Mouse (Mus musculus): ENCODE data around the gene St6gal1.

St6gal1 gene

GRCm38 (mm10) chr16:23299904-23300740, 75.6 kb downstream of the St6gal1 start:
- DNase-seq (ENCODE audit: low read depth): no peak

GRCm38 (mm10) chr16:23301762-23302161, 77.2 kb downstream of the St6gal1 start:
- DNase-seq (ENCODE audit: low read depth): no peak

- DNase-seq (ENCODE audit: low read depth): no peak
These were observed 81.5 kb downstream of the St6gal1 start for GRCm38 (mm10) chr16:23305830-23306623.

- DNase-seq (ENCODE audit: low read depth): no peak
These were observed 82.8 kb downstream of the St6gal1 start for GRCm38 (mm10) chr16:23307142-23307968.

GRCm38 (mm10) chr16:23308012-23308554, 83.5 kb downstream of the St6gal1 start:
- no peak for DNase-seq (ENCODE audit: low read depth)

GRCm38 (mm10) chr16:23309080-23309479, 84.5 kb downstream of the St6gal1 start:
- DNase-seq (ENCODE audit: low read depth): no peak

- no peak for DNase-seq (ENCODE audit: low read depth)
These were observed 88.1 kb downstream of the St6gal1 start for GRCm38 (mm10) chr16:23312604-23313003.

GRCm38 (mm10) chr16:23314790-23315189, 90.2 kb downstream of the St6gal1 start:
- DNase-seq (ENCODE audit: low read depth): no peak

GRCm38 (mm10) chr16:23317411-23318047, 93.0 kb downstream of the St6gal1 start:
- DNase-seq (ENCODE audit: low read depth): no peak

- no peak for DNase-seq (ENCODE audit: low read depth)
These were observed 95.5 kb downstream of the St6gal1 start for GRCm38 (mm10) chr16:23320025-23320424.

GRCm38 (mm10) chr16:23320579-23320978, 96.0 kb downstream of the St6gal1 start:
- DNase-seq (ENCODE audit: low read depth): no peak

GRCm38 (mm10) chr16:23322453-23322852, 97.9 kb downstream of the St6gal1 start:
- DNase-seq (ENCODE audit: low read depth): no peak

- DNase-seq (ENCODE audit: low read depth): no peak
These were observed 99.4 kb downstream of the St6gal1 start for GRCm38 (mm10) chr16:23323915-23324314.

- DNase-seq (ENCODE audit: low read depth): no peak
These were observed 100.5 kb downstream of the St6gal1 start for GRCm38 (mm10) chr16:23324867-23325650.

- no peak for DNase-seq (ENCODE audit: low read depth)
These were observed 102.1 kb downstream of the St6gal1 start for GRCm38 (mm10) chr16:23326664-23327063.

- DNase-seq (ENCODE audit: low read depth): no peak
These were observed 102.7 kb downstream of the St6gal1 start for GRCm38 (mm10) chr16:23327266-23327665.

GRCm38 (mm10) chr16:23328201-23328600, 103.7 kb downstream of the St6gal1 start:
- no peak for DNase-seq (ENCODE audit: low read depth)

GRCm38 (mm10) chr16:23332136-23332535, 107.6 kb downstream of the St6gal1 start:
- DNase-seq (ENCODE audit: low read depth): no peak

- no peak for DNase-seq (ENCODE audit: low read depth)
These were observed 108.1 kb downstream of the St6gal1 start for GRCm38 (mm10) chr16:23332686-23333085.

- no peak for DNase-seq (ENCODE audit: low read depth)
These were observed 109.5 kb downstream of the St6gal1 start for GRCm38 (mm10) chr16:23333875-23334551.

Measured in c-Kit-positive CD71-positive TER-119-negative erythroid progenitor cells, embryonic 14.5 days (primary cell).